Mouse (Mus musculus) midbrain, embryonic 16.5 days (tissue): ENCODE data around the gene Vwa8. TPM values are rescaled to one million over a fixed set of nuclear protein-coding genes. Genes with fewer than 3 reads are reported as not detected.

Experiments used
- ATAC-seq: fragments of 200-750 bp; cut with Nextera tagmentation; 2 replicates; pipeline ENCODE4 v1.8.0; 2017; ENCODE audit warnings: moderate TSS enrichment
- H3K27ac ChIP-seq: fragments of 300-500 bp; sonication (generic); 2 replicates; pipeline ENCODE4 v1.5.1; 2014; ENCODE audit warnings: mild to moderate bottlenecking, low read length, mixed read lengths
- H3K27me3 ChIP-seq: fragments of 300-500 bp; sonication (generic); 2 replicates; pipeline ENCODE4 v1.6.1; 2014; ENCODE audit warnings: low read depth, low read length, mixed read lengths; ENCODE audit not compliant: control insufficient read depth, insufficient read depth
- H3K36me3 ChIP-seq: fragments of 300-500 bp; sonication (generic); 2 replicates; pipeline ENCODE4 v1.6.1; 2014; ENCODE audit warnings: mild to moderate bottlenecking, low read length, moderate library complexity, mixed read lengths; ENCODE audit not compliant: control insufficient read depth, insufficient read depth
- H3K4me1 ChIP-seq: fragments of 300-500 bp; sonication (generic); 2 replicates; pipeline ENCODE4 v1.6.1; 2014; ENCODE audit warnings: mild to moderate bottlenecking, low read length, mixed read lengths; ENCODE audit not compliant: control insufficient read depth, insufficient read depth
- H3K4me2 ChIP-seq: fragments of 300-500 bp; sonication (generic); 2 replicates; pipeline ENCODE4 v1.6.1; 2014; ENCODE audit warnings: mild to moderate bottlenecking, low read length, mixed read lengths
- H3K4me3 ChIP-seq: fragments of 300-500 bp; sonication (generic); 2 replicates; pipeline ENCODE4 v1.5.1; 2014; ENCODE audit warnings: low read depth, mild to moderate bottlenecking, low read length, moderate library complexity, mixed read lengths
- H3K9ac ChIP-seq: fragments of 300-500 bp; sonication (generic); 2 replicates; pipeline ENCODE4 v1.6.1; 2014; ENCODE audit warnings: low read depth, low read length, mixed read lengths
- H3K9me3 ChIP-seq: fragments of 300-500 bp; sonication (generic); replicated peaks from 2 replicates; pipeline ENCODE4 v1.6.1; 2014; ENCODE audit warnings: mild to moderate bottlenecking, low read length, mixed read lengths; ENCODE audit not compliant: control insufficient read depth, poor library complexity, severe bottlenecking
- WGBS: fragments of 180-500 bp; shearing (Covaris S2); extraction: QIAGEN DNeasy Blood & Tissue Kit; methylation state at CpG from one replicate; pipeline ENCODE4 v1.1.7; 2014; 5-methylcytosine and 5-hydroxymethylcytosine counted together
- polyA plus RNA-seq: library from polyadenylated mRNA; unstranded; fragments of >200 nt; fragmentation: Nextera tagmentation; extraction: Ambion mirVana; gene quantifications from 2 replicates; pipeline ENCODE4 v1.2.1, GENCODE M21; 2015

Gene Vwa8
- polyA plus RNA-seq, 1 experiment from 2014 or later = 7.3 TPM

- no peaks in the 10 kb centered on the region for H3K36me3 ChIP-seq
- ATAC-seq = no peak
- H3K4me1 ChIP-seq = peaks cover 1% of the 10 kb centered on the region; the same call in 1 of the 2 replicates
- no peaks in the 10 kb centered on the region for H3K9me3 ChIP-seq
- 66% methylated on average over 6 of the region's 6 CpGs for WGBS
- H3K4me2 ChIP-seq = no peak overlapping the region
- H3K27me3 ChIP-seq = no peaks in the 10 kb centered on the region
- H3K27ac ChIP-seq = no peak overlapping the region
- H3K9ac ChIP-seq = no peak overlapping the region
- H3K4me3 ChIP-seq = no peak overlapping the region
These were observed 263.2 kb downstream of the Vwa8 start for GRCm38 (mm10) chr14:79112050-79112449.

GRCm38 (mm10) chr14:79114526-79115383 is 265.9 kb downstream of the Vwa8 start:
- H3K36me3 ChIP-seq = no peaks in the 10 kb centered on the region
- no peaks in the 10 kb centered on the region for H3K27me3 ChIP-seq
- H3K9ac ChIP-seq = no peak overlapping the region
- ATAC-seq = no peak
- no peak overlapping the region for H3K4me3 ChIP-seq
- no peak overlapping the region for H3K27ac ChIP-seq
- H3K9me3 ChIP-seq = no peaks in the 10 kb centered on the region
- no peaks in the 10 kb centered on the region for H3K4me1 ChIP-seq
- WGBS = 88% methylated on average over 11 of the region's 11 CpGs
- H3K4me2 ChIP-seq = no peak overlapping the region

GRCm38 (mm10) chr14:79118457-79118856 is 269.6 kb downstream of the Vwa8 start:
- no peak for ATAC-seq
- H3K9me3 ChIP-seq = no peaks in the 10 kb centered on the region
- no peak overlapping the region for H3K9ac ChIP-seq
- H3K4me2 ChIP-seq = no peak overlapping the region
- no peaks in the 10 kb centered on the region for H3K27me3 ChIP-seq
- no peaks in the 10 kb centered on the region for H3K36me3 ChIP-seq
- WGBS = 89% methylated on average over 7 of the region's 7 CpGs
- H3K4me3 ChIP-seq = no peak overlapping the region
- no peak overlapping the region for H3K27ac ChIP-seq
- H3K4me1 ChIP-seq = no peaks in the 10 kb centered on the region

- Histone ChIP-seq H3K4me3 (no peak overlapping the region), H3K36me3 (no peaks in the 10 kb centered on the region), H3K4me2 (no peak overlapping the region), H3K4me1 (no peaks in the 10 kb centered on the region), H3K27me3 (no peaks in the 10 kb centered on the region), H3K27ac (no peak overlapping the region), H3K9ac (no peak overlapping the region), H3K9me3 (no peaks in the 10 kb centered on the region)
- no peak for ATAC-seq
- WGBS = 89% methylated on average over 9 of the region's 9 CpGs
These were observed 270.5 kb downstream of the Vwa8 start for GRCm38 (mm10) chr14:79119354-79119753.

- no peak overlapping the region for H3K4me2 ChIP-seq
- no peaks in the 10 kb centered on the region for H3K27me3 ChIP-seq
- no peaks in the 10 kb centered on the region for H3K9me3 ChIP-seq
- no peak overlapping the region for H3K9ac ChIP-seq
- ATAC-seq = no peak
- no peaks in the 10 kb centered on the region for H3K4me1 ChIP-seq
- no peak overlapping the region for H3K4me3 ChIP-seq
- no peaks in the 10 kb centered on the region for H3K36me3 ChIP-seq
- no peak overlapping the region for H3K27ac ChIP-seq
- WGBS = 86% methylated on average over 11 of the region's 11 CpGs
These were observed 271.8 kb downstream of the Vwa8 start for GRCm38 (mm10) chr14:79120681-79121080.

- no peak overlapping the region for H3K9ac ChIP-seq
- no peak overlapping the region for H3K27ac ChIP-seq
- no peaks in the 10 kb centered on the region for H3K9me3 ChIP-seq
- no peak for ATAC-seq
- H3K4me1 ChIP-seq = no peaks in the 10 kb centered on the region
- no peaks in the 10 kb centered on the region for H3K27me3 ChIP-seq
- no peak overlapping the region for H3K4me2 ChIP-seq
- no peak overlapping the region for H3K4me3 ChIP-seq
- no peaks in the 10 kb centered on the region for H3K36me3 ChIP-seq
- 88% methylated on average over 8 of the region's 8 CpGs for WGBS
These were observed 274.6 kb downstream of the Vwa8 start for GRCm38 (mm10) chr14:79123466-79123865.

GRCm38 (mm10) chr14:79124643-79125042 is 275.8 kb downstream of the Vwa8 start:
- H3K4me2 ChIP-seq = no peak overlapping the region
- peak; percentile 80 for ATAC-seq

GRCm38 (mm10) chr14:79126176-79126575 is 277.3 kb downstream of the Vwa8 start:
- Histone ChIP-seq H3K36me3 (no peaks in the 10 kb centered on the region), H3K27me3 (no peaks in the 10 kb centered on the region), H3K9me3 (no peaks in the 10 kb centered on the region), H3K4me1 (no peaks in the 10 kb centered on the region), H3K4me2 (no peak overlapping the region), H3K9ac (no peak overlapping the region), H3K4me3 (no peak overlapping the region), H3K27ac (no peak overlapping the region)
- ATAC-seq = no peak
- WGBS = 92% methylated on average over 5 of the region's 5 CpGs

More at GRCm38 (mm10) chr14:79124643-79125042, 275.8 kb downstream of the Vwa8 start:
- no peaks in the 10 kb centered on the region for H3K36me3 ChIP-seq
- no peaks in the 10 kb centered on the region for H3K27me3 ChIP-seq
- no peak overlapping the region for H3K27ac ChIP-seq
- no peaks in the 10 kb centered on the region for H3K9me3 ChIP-seq
- no peak overlapping the region for H3K9ac ChIP-seq
- no peaks in the 10 kb centered on the region for H3K4me1 ChIP-seq
- no peak overlapping the region for H3K4me3 ChIP-seq
- 32% methylated on average over 5 of the region's 5 CpGs for WGBS

GRCm38 (mm10) chr14:79134891-79135334 is 286.1 kb downstream of the Vwa8 start:
- no peak overlapping the region for H3K4me2 ChIP-seq
- peak overlapping the region; percentile 53; the same call in 1 of the 2 replicates for H3K27ac ChIP-seq
- no peak for ATAC-seq
- 12% methylated on average over 7 of the region's 7 CpGs for WGBS
- H3K4me1 ChIP-seq = peaks cover 4% of the 10 kb centered on the region; the same call in 1 of the 2 replicates
- no peak overlapping the region for H3K4me3 ChIP-seq
- no peaks in the 10 kb centered on the region for H3K27me3 ChIP-seq
- no peaks in the 10 kb centered on the region for H3K36me3 ChIP-seq
- no peaks in the 10 kb centered on the region for H3K9me3 ChIP-seq
- no peak overlapping the region for H3K9ac ChIP-seq
